Mouse (Mus musculus) liver, embryonic 18 days (tissue): ENCODE data around the gene Olfr1318. TPM values are rescaled to one million over a fixed set of nuclear protein-coding genes. Genes with fewer than 3 reads are reported as not detected.

ENCODE experiments used
- polyA plus RNA-seq: library from polyadenylated mRNA; depleted of rRNA; stranded (reverse); fragments of >200 nt; gene quantifications from 2 replicates; pipeline ENCODE4 v1.2.3, GENCODE M21; 2012; rRNA removed

Olfr1318 gene
- not detected in 2 replicates for polyA plus RNA-seq

GRCm38 (mm10) chr2:112153898-112154297 lies at the start of gene Olfr1318:
Gene Olfr1318 (plus strand): TSS chr2:112154198.

GRCm38 (mm10) chr2:112115340-112115739 lies 38.7 kb upstream of the Olfr1318 start, which contains the start of gene Olfr1315-ps1:
Gene Olfr1315-ps1 (minus strand): TSS chr2:112115440.

GRCm38 (mm10) chr2:112134877-112135276 lies 19.1 kb upstream of the Olfr1318 start, which contains the start of gene Olfr1316:
Gene Olfr1316 (minus strand): TSS chr2:112134977.

GRCm38 (mm10) chr2:112140029-112140428 lies 14.0 kb upstream of the Olfr1318 start, which contains the start of gene Olfr1317:
Gene Olfr1317 (plus strand): TSS chr2:112140329.

Other genes with a start within 250 kb of the Olfr1318 start
- gene Olfr1306, start 237.9 kb upstream of the Olfr1318 start, polyA plus RNA-seq: not detected in 2 replicates
- not detected in 2 replicates for gene Olfr1307, start 204.8 kb upstream of the Olfr1318 start, polyA plus RNA-seq
- gene Olfr1308, start 189.3 kb upstream of the Olfr1318 start, polyA plus RNA-seq: not detected in 2 replicates
- gene Olfr1309, start 163.9 kb upstream of the Olfr1318 start, polyA plus RNA-seq: not detected in 2 replicates
- not detected in 2 replicates for gene Olfr1310, start 141.5 kb upstream of the Olfr1318 start, polyA plus RNA-seq
- not detected in 2 replicates for gene Olfr1311, start 129.8 kb upstream of the Olfr1318 start, polyA plus RNA-seq
- not detected in 2 replicates for gene Olfr1312, start 104.0 kb upstream of the Olfr1318 start, polyA plus RNA-seq
- gene Olfr1313, start 76.4 kb upstream of the Olfr1318 start, polyA plus RNA-seq: not detected in 2 replicates
- not detected in 2 replicates for gene Olfr1314, start 57.4 kb upstream of the Olfr1318 start, polyA plus RNA-seq
- gene Olfr1315-ps1, start 38.8 kb upstream of the Olfr1318 start, polyA plus RNA-seq: not detected in 2 replicates
- gene Olfr1316, start 19.2 kb upstream of the Olfr1318 start, polyA plus RNA-seq: not detected in 2 replicates
- not detected in 2 replicates for gene Olfr1317, start 13.9 kb upstream of the Olfr1318 start, polyA plus RNA-seq
- 3.2 and 3.9 TPM in 2 replicates for gene Lpcat4, start 85.3 kb downstream of the Olfr1318 start, polyA plus RNA-seq
- gene Nutm1, start 105.1 kb downstream of the Olfr1318 start, polyA plus RNA-seq: not detected in 2 replicates
- 87.3 and 103 TPM in 2 replicates for gene Nop10, start 107.7 kb downstream of the Olfr1318 start, polyA plus RNA-seq
- gene Slc12a6, start 111.6 kb downstream of the Olfr1318 start, polyA plus RNA-seq: 11.2 and 12.0 TPM in 2 replicates
- 0.02 TPM in 1 of 2 replicates, not detected in the other for gene Gm21985, start 112.1 kb downstream of the Olfr1318 start, polyA plus RNA-seq
- gene Emc4, start 213.8 kb downstream of the Olfr1318 start, polyA plus RNA-seq: 42.2 and 43.2 TPM in 2 replicates
- gene Katnbl1, start 225.0 kb downstream of the Olfr1318 start, polyA plus RNA-seq: 4.6 and 5.0 TPM in 2 replicates